Mouse (Mus musculus): ENCODE results near the gene Il17rd.

Il17rd gene

GRCm38 (mm10) chr14:27044967-27045361 lies 6.2 kb downstream of the Il17rd start:
- no peak for DNase-seq (ENCODE audit: low spot score)

- DNase-seq (ENCODE audit: low spot score) = no peak
Observed at GRCm38 (mm10) chr14:27048231-27048956, 9.7 kb downstream of the Il17rd start.

DNA sequence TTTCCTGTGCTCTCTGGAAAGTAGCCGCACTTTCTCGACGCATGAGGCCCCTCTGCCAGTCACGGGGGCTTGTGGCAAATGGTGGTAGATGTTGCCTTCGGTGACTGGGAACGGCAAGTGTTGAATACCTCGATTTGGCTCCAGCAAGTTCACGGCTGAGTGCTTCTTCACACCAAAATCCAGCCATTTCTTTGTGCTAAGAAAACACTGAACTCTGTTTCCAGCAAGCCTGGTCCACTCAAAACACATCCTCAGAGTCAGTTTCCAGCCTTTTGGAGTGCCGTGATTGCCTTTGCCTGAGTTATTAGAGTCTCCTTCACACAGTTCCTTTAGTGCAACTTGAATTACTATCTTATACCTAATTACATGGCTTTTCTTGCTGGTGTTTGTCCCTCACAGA lies 11.3 kb downstream of the Il17rd start:
- no peak for DNase-seq (ENCODE audit: low spot score)

DNA sequence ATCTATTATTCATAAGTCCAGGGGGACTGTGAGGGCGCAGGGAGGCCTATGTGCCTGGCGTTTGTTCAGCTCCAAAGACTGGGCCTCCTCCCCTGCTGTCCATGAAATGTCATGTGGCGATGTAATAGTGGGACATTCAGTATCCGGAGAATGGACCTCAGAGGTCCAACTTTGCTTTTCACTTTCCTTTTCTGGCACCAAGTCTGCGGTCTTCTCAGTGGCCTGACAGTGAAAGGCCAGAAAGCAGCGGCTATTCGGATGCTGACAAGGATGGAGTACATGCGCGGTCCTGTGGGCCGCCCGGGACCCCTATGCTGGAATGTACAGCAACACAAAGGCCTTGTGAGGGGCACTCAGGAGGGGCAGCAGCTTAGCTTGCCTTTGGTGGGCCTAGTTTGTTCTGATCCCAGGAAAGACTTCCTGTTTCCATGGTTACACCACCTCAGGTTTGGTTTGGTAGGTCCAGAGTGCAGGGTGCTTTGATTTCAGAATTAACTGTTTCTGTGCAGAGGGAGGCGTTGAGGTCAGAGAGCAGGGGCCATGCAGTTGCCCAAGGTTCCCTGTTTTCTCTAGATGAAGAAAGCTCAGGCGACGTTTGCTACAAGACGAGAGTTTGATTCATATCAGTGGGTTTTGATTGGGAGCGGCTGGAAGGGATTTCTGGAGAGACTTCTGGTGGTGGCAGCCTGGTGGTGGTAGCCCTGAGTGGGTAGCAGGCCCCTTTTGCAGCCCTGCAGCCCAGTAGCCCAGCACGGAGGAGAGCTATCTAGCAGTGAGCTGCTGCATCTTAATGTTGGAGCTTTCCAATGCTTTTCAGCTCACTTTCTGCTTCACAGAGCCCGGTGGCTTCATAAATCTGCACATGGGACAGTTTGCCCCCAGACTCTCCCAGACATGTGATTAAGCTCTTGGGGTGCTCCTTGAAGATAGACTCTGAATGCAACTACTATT lies 12.1 kb downstream of the Il17rd start:
- DNase-seq (ENCODE audit: low spot score) = no peak

DNA sequence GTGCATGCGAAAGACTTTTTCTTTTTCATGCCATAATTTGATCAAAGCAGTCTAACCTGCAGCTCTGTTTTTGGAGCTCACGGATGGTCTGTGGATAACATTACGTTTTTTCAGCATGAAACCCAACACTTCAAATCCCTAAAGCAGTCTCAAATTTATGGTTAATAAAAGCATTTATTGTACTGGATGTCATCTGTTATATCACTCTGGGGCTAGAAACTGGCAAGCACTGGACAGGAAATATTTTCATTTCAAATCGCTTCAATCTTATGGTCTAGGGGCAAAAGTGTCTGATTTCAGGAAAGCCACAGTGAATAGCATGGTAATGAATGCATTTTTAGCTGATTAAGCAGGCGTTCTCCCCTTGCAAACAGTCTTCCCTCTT lies 12.8 kb downstream of the Il17rd start:
- DNase-seq (ENCODE audit: low spot score) = no peak

DNA sequence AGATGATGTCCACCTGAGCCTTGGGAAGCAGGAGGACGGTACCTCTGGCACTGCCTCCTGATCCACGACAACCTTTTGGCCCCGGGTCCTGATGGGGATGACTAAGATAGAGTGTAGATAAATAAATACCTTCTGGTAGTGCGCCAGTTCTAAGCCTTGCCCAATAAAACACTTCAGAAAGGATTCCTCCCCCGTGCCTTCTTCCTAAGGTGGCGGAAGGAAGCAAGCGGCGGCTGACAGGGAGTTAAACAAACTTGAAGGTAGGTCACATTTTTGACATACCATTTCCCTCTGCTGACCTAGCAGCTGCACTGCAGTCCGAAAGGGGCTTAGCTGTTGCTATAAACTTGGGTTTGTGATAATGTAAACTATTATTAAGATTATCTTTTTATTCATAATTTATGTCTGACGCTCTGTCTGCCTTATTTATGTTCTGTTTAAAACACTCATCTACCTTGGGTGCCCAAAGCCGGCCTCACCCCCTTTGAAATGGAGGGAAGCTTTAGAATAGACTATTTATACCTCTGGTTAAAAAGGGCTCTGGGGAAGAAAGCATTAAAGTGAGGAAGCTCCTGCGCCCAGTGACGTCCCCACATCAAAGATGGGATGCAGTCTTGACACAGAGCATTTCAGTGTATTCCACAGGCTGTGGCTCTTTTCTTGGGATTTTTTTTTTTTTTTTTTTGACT lies 19.9 kb downstream of the Il17rd start:
- DNase-seq (ENCODE audit: low spot score) = no peak

DNA sequence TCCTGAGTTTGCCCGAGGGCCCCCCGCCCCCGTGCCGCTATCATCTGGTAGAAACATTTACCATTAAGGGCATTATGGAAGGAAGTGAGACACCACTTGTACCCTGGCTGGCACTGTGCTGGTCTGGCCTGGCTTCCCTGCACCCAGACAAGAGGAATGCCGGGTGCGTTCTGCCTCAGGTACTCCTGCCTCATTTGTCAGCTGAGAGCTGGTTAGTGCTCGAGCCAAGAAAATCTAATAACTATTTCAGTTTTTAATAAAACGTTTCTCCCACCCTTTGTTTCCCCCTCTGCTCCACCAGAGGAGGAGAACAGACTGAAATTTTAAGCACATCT lies 20.4 kb downstream of the Il17rd start:
- no peak for DNase-seq (ENCODE audit: low spot score)

GRCm38 (mm10) chr14:27063338-27063737 lies 24.6 kb downstream of the Il17rd start:
- no peak for DNase-seq (ENCODE audit: low spot score)

- no peak for DNase-seq (ENCODE audit: low spot score)
Observed at GRCm38 (mm10) chr14:27066171-27066929, 27.6 kb downstream of the Il17rd start.

DNA sequence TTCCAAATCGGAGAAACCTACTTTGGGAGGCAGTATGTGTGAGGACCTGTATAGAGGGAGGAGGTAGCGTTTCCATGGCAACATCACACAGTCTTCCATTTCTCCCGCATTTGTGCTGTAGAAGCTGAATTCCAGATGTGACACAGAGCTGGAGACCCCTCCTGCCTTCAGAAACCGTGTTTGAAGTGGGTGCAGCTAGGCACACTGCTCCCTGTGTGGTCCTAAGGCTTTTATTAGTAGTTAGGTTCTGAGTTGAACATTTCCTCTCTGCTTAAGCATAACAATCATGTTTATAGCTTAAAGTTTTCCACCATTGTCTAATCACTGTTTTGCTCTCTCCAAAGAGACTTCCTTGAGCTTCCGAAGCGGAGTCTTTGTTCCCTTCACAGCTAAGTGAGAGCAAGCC lies 29.1 kb downstream of the Il17rd start:
- no peak for DNase-seq (ENCODE audit: low spot score)

- DNase-seq (ENCODE audit: low spot score) = no peak
Observed at GRCm38 (mm10) chr14:27069434-27070097, 30.8 kb downstream of the Il17rd start.

GRCm38 (mm10) chr14:27070128-27070527 lies 31.4 kb downstream of the Il17rd start:
- no peak for DNase-seq (ENCODE audit: low spot score)

DNA sequence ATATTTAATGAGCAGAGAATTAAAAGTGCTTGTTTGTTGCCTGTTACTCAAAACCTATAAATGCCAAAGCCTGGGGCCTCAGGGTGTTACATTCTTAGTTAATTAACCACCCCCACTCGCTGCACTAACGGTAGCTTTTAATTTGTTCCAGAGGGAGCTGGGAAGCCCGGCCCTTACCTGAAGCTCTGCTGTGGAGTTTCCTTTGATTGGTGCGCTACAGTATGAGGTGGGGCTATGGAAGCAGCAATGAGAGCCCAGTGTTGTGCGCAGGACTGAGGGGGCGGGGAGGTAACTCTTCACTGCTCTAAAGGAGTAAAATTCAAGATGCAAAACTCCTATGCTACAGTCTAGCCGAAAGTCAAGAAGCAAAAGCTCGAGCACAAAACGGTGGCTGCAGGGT lies 32.0 kb downstream of the Il17rd start:
- DNase-seq (ENCODE audit: low spot score) = no peak

DNA sequence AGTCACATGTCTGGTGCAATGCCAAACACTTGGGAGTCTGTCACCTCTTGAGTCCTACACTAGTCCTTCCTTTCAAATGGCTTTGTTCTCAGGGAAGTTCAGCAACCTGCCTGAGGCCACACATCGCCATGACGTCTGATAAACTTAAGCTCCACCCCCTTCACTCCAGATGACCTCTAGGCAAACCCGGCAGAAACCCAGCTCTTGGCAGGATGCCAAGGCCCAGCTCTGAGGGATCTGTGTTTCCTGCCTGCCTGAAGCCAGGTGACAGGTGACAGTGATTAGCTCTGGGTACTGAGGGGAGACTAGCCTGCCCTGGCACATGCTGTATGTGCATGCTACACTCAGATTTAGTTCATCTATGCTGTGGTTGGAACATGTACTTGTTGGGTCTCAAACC lies 33.2 kb downstream of the Il17rd start:
- DNase-seq (ENCODE audit: low spot score) = no peak

DNA sequence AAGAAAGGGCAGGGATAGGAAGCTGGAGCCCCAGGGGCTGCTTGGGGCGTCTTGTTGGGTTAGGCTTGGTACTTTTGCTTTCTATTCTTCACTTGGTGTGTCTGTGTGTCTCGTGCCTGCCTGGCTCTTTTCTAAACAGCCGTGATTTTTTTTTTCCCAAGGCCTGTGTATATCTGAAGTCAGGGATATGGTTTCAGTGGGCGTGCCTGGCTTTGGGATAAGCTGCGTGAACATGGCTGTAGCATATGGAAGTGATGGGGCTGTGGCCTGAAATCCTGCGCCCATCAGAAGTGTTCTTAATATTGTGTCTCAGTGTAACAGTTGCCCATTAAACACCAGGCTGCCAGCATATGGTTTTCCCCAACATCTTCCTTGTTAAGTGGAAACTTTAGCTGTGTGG lies 36.3 kb downstream of the Il17rd start:
- no peak for DNase-seq (ENCODE audit: low spot score)

- DNase-seq (ENCODE audit: low spot score) = no peak
Observed at GRCm38 (mm10) chr14:27075909-27076521, 37.3 kb downstream of the Il17rd start.

DNA sequence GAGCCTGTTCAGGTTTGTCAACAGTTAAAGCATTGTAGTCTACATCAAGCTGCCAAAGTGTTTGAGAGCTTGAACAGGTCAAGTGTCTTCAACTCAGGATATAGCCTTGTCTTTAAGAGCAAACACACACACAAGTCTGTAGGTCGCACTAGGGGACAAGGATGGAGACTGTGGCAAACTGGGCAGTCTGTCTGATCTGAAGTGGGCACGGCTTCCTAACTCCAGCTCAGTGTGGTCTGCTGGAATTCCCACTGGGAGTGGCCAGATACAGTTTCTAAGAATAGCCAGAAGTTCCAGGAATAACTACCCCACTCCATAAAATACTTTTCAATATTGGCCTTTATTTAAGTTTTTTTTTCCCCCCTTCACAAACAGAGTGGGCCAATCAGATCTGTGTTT lies 37.8 kb downstream of the Il17rd start:
- no peak for DNase-seq (ENCODE audit: low spot score)

- DNase-seq (ENCODE audit: low spot score) = no peak
Observed at GRCm38 (mm10) chr14:27081536-27082275, 43.0 kb downstream of the Il17rd start.

DNA sequence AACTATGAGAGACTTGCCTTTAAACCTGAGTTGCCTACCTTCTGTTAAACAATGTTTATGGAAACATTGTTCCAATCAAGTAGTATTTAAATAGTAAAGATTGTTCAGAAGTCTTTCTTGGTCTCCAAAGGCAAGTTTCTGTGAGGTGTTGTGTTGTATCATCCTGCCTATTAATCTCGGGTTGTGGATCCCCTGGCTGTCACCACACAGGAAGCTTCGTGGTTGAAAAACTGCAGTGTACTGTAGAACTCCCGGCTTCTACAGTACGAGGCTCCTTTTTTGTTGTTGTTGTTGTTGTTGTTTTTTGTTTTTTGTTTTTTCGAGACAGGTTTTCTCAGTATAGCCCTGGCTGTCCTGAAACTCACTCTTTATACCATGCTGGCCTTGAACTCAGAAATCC lies 46.7 kb downstream of the Il17rd start:
- DNase-seq (ENCODE audit: low spot score) = no peak

DNA sequence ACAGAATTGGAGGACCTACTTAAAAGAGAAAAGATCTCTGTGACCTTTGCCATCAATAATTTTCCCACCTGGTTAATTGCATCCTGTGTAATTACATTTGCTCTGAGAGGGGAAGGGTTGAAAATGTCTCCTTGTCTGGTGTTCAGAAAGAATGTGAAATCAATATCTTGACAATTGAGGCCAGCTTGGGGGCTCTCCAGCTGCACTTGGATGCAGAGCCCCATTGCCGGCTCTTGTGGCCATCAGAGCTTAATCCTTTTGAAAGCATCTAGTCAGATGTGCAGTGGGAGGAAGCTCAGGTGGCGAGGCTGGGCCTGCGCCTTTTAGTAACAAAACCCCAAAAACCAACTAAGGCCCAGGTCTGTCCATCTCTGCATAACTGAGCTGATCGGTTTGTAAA lies 47.3 kb downstream of the Il17rd start:
- DNase-seq (ENCODE audit: low spot score) = no peak
